Mouse (Mus musculus): ENCODE measurements around the gene Sod1. TPM values are rescaled to one million over a fixed set of nuclear protein-coding genes. Genes with fewer than 3 reads are reported as not detected.
"Not testable (repeated sequence)": the region's sequence is repeated elsewhere in the genome, so short reads cannot be mapped to it uniquely, and the experiment has no call there.

Gene Sod1
- polyA plus RNA-seq, 1 experiment from 2014 or later, result 1,127 TPM

- Histone ChIP-seq H3K9me3 (ENCODE audit: low read length) (no peaks in the 10 kb centered on the region), H3K9ac (replicated peaks; ENCODE audit: low read length) (no peak overlapping the region), H3K27me3 (ENCODE audit: insufficient read depth, low read length) (0 out of 2 replicates have a peak, but pooled peaks cover 3% of the 10 kb centered on the region), H3K27ac (ENCODE audit: low read length) (no peak overlapping the region), H3K4me2 (replicated peaks; ENCODE audit: low read depth, low read length) (no peak overlapping the region), H3K36me3 (ENCODE audit: insufficient read depth, low read length) (no peaks in the 10 kb centered on the region), H3K4me1 (ENCODE audit: insufficient read depth, low read length) (peaks cover 13% of the 10 kb centered on the region; the same call in 1 of the 2 replicates), H3K4me3 (ENCODE audit: low read length) (no peak overlapping the region)
- ATAC-seq (ENCODE audit: low FRiP score, low TSS enrichment), result no peak
- 99% methylated on average over 2 of the region's 2 CpGs for WGBS
Measured at GRCm38 (mm10) chr16:90204868-90205267, 15.7 kb upstream of the Sod1 start.

DNA sequence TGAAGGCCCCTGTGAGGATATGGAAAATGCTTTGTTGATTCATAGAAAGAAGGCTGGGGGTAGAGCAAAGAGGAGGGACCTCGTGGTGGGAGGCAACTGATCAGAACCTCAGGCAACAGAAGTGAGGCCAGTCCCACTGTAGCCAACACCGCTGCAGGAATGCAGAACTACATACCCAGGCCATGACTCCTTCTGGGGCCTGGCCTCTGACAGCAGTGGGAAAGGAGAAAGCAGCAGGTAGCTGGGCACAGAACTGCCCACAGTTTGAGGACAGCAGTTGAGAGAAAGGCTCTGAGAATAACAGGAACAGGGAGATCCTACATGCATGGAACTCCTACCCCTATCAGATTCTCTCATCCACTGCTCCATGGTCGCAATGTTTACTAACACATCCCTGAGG lies 11.6 kb upstream of the Sod1 start:
- Histone ChIP-seq H3K4me1 (ENCODE audit: insufficient read depth, low read length) (no peaks in the 10 kb centered on the region), H3K9ac (replicated peaks; ENCODE audit: low read length) (no peak overlapping the region), H3K9me3 (ENCODE audit: low read length) (no peaks in the 10 kb centered on the region), H3K36me3 (ENCODE audit: insufficient read depth, low read length) (no peaks in the 10 kb centered on the region), H3K4me2 (replicated peaks; ENCODE audit: low read depth, low read length) (no peak overlapping the region), H3K27me3 (ENCODE audit: insufficient read depth, low read length) (no peaks in the 10 kb centered on the region), H3K4me3 (ENCODE audit: low read length) (no peak overlapping the region), H3K27ac (ENCODE audit: low read length) (no peak overlapping the region)
- WGBS, result 72% methylated on average over 3 of the region's 3 CpGs
- no peak for ATAC-seq (ENCODE audit: low FRiP score, low TSS enrichment)

- H3K9me3 ChIP-seq (ENCODE audit: low read length), result no peaks in the 10 kb centered on the region
- 82% methylated on average over 10 of the region's 10 CpGs for whole genome bisulfite sequencing
- H3K27ac ChIP-seq (ENCODE audit: low read length), result no peak overlapping the region
- H3K4me1 ChIP-seq (ENCODE audit: insufficient read depth, low read length), result no peaks in the 10 kb centered on the region
- no peak overlapping the region for H3K9ac ChIP-seq (replicated peaks; ENCODE audit: low read length)
- no peaks in the 10 kb centered on the region for H3K27me3 ChIP-seq (ENCODE audit: insufficient read depth, low read length)
- no peaks in the 10 kb centered on the region for H3K36me3 ChIP-seq (ENCODE audit: insufficient read depth, low read length)
- ATAC-seq (ENCODE audit: low FRiP score, low TSS enrichment), result no peak
- no peak overlapping the region for H3K4me2 ChIP-seq (replicated peaks; ENCODE audit: low read depth, low read length)
- H3K4me3 ChIP-seq (ENCODE audit: low read length), result no peak overlapping the region
Measured at GRCm38 (mm10) chr16:90210717-90211116, 9.8 kb upstream of the Sod1 start.

- Histone ChIP-seq H3K4me1 (ENCODE audit: insufficient read depth, low read length) (no peaks in the 10 kb centered on the region), H3K27me3 (ENCODE audit: insufficient read depth, low read length) (no peaks in the 10 kb centered on the region), H3K27ac (ENCODE audit: low read length) (no peak overlapping the region), H3K9ac (replicated peaks; ENCODE audit: low read length) (no peak overlapping the region), H3K9me3 (ENCODE audit: low read length) (no peaks in the 10 kb centered on the region), H3K4me2 (replicated peaks; ENCODE audit: low read depth, low read length) (no peak overlapping the region), H3K4me3 (ENCODE audit: low read length) (no peak overlapping the region), H3K36me3 (ENCODE audit: insufficient read depth, low read length) (no peaks in the 10 kb centered on the region)
- 76% methylated on average over 8 of the region's 8 CpGs for WGBS
- ATAC-seq (ENCODE audit: low FRiP score, low TSS enrichment), result no peak
Measured at GRCm38 (mm10) chr16:90211767-90212166, 8.8 kb upstream of the Sod1 start.

DNA sequence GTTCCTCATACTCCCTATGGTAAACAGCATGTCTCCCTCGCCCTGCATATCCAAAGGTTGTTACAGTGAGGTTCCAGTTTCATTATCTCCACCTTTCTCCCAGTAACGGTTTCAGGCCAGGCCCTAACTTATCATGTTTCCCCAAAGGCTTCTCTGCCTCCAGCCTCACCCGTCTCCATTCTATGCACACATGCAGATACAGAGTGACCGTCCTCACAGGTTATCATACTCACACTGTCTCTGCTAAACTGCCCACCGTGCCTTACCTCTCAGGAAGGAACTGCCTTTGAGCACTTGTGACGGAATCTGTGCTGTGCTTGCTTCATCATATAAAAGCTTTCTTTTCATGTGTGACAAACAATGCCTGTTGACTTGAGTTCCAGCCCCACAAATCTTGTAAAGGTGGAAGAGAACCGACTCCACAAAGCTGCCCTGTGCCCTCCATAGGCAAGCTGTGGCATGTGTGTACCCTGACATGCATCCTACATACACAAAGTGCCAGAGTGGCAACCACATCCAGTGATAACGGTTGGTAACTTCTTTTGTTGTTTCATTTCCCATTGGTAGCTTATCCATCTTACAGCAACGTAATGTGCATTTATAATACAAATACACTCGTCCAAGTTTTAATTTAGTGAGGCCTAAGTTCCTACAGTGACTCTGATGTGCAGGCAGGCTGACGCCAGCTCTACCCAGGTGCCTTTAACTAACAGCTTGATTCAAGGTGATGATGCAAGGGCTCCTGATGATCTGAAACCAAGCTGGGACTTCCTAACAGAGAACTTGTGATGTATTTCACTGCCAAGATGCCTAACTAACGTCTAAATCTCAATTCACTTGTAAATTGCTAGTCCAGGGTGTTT lies 6.8 kb upstream of the Sod1 start:
- H3K4me2 ChIP-seq (replicated peaks; ENCODE audit: low read depth, low read length), result no peak overlapping the region
- H3K4me3 ChIP-seq (ENCODE audit: low read length), result no peak overlapping the region
- no peak for ATAC-seq (ENCODE audit: low FRiP score, low TSS enrichment)
- H3K36me3 ChIP-seq (ENCODE audit: insufficient read depth, low read length), result no peaks in the 10 kb centered on the region
- H3K9me3 ChIP-seq (ENCODE audit: low read length), result no peaks in the 10 kb centered on the region
- no peak overlapping the region for H3K9ac ChIP-seq (replicated peaks; ENCODE audit: low read length)
- 80% methylated on average over 12 of the region's 12 CpGs for WGBS
- no peak overlapping the region for H3K27ac ChIP-seq (ENCODE audit: low read length)
- H3K27me3 ChIP-seq (ENCODE audit: insufficient read depth, low read length), result no peaks in the 10 kb centered on the region
- no peaks in the 10 kb centered on the region for H3K4me1 ChIP-seq (ENCODE audit: insufficient read depth, low read length)

DNA sequence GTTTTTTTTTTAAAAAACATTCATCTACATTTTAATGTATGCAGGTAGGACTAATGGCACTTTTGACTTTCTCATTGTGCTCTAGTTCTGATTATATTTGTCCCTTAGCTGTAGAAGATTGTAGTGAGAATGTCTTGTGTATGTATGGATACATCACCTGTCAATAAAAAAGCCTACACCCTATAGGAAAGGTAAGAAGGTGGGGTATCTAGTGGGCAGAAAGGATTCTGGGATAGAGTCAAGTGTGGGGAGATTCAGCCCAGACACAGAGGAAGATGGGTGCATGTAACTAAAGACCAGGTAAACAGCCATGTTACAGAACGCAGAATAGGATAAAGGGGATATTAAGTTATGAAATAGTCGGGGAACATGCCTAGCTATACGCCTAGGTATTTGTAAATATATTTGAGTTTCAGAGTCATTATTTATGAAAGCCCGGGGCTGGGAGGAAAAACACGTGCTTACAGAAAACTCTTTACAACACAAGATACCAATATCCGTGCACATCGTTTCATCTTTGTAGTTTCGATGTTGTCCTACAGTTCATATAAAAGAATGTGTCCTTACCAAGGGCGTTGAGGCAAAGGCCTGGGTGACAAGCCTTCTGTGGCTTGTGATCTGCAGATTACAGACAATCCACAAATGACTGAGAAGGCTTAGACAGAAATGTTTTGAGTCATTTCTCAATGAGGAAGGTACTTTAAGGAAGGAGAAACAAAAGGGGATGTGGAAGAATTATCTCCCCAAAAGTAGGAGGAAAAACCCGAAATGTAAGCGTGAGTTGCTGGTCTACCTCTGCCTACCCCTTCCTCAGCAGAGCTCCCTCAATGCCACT lies 5.6 kb upstream of the Sod1 start:
- 91% methylated on average over 11 of the region's 11 CpGs for WGBS

GRCm38 (mm10) chr16:90215879-90216278 lies 4.7 kb upstream of the Sod1 start:
- not testable (repeated sequence) for H3K4me3 ChIP-seq (ENCODE audit: low read length); ATAC-seq (ENCODE audit: low FRiP score, low TSS enrichment); H3K4me2 ChIP-seq (replicated peaks; ENCODE audit: low read depth, low read length); H3K9ac ChIP-seq (replicated peaks; ENCODE audit: low read length); H3K36me3 ChIP-seq (ENCODE audit: insufficient read depth, low read length); H3K27me3 ChIP-seq (ENCODE audit: insufficient read depth, low read length); H3K4me1 ChIP-seq (ENCODE audit: insufficient read depth, low read length); H3K9me3 ChIP-seq (ENCODE audit: low read length); H3K27ac ChIP-seq (ENCODE audit: low read length)
- WGBS, result 94% methylated on average over 5 of the region's 5 CpGs

More for the DNA sequence above, 5.6 kb upstream of the Sod1 start:
- H3K4me1 ChIP-seq (ENCODE audit: insufficient read depth, low read length), result no peaks in the 10 kb centered on the region
- no peaks in the 10 kb centered on the region for H3K27me3 ChIP-seq (ENCODE audit: insufficient read depth, low read length)
- ATAC-seq (ENCODE audit: low FRiP score, low TSS enrichment), result no peak
- no peaks in the 10 kb centered on the region for H3K36me3 ChIP-seq (ENCODE audit: insufficient read depth, low read length)
- H3K9me3 ChIP-seq (ENCODE audit: low read length), result no peaks in the 10 kb centered on the region
- H3K9ac ChIP-seq (replicated peaks; ENCODE audit: low read length), result no peak overlapping the region
- no peak overlapping the region for H3K4me3 ChIP-seq (ENCODE audit: low read length)
- no peak overlapping the region for H3K4me2 ChIP-seq (replicated peaks; ENCODE audit: low read depth, low read length)
- H3K27ac ChIP-seq (ENCODE audit: low read length), result no peak overlapping the region

DNA sequence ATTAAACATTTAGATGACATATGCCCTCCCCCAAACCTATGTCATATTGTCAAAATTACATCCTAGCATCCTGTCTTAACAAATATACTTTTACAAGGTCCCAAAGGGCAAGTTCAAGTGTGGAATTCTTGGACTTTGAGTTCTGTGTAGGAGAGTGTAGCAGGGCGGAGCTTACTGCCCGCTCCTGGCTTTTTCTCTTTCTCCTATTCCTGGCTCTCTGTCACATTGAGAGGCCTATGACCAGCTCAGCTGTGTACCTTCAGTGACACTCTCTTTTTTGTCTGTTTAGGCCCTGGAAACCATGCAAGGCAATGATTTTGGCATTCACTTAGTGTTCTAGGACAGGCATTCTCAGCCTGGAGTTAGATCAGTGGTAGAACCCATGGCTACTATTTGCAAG lies 4.1 kb upstream of the Sod1 start:
- Histone ChIP-seq H3K27me3 (ENCODE audit: insufficient read depth, low read length) (no peaks in the 10 kb centered on the region), H3K9me3 (ENCODE audit: low read length) (no peaks in the 10 kb centered on the region), H3K4me2 (replicated peaks; ENCODE audit: low read depth, low read length) (no peak overlapping the region), H3K4me3 (ENCODE audit: low read length) (no peak overlapping the region), H3K4me1 (ENCODE audit: insufficient read depth, low read length) (peaks cover under 1% of the 10 kb centered on the region; the same call in 1 of the 2 replicates), H3K9ac (replicated peaks; ENCODE audit: low read length) (no peak overlapping the region), H3K27ac (ENCODE audit: low read length) (no peak overlapping the region), H3K36me3 (ENCODE audit: insufficient read depth, low read length) (no peaks in the 10 kb centered on the region)
- ATAC-seq (ENCODE audit: low FRiP score, low TSS enrichment), result no peak
- 82% methylated on average over 2 of the region's 2 CpGs for WGBS

DNA sequence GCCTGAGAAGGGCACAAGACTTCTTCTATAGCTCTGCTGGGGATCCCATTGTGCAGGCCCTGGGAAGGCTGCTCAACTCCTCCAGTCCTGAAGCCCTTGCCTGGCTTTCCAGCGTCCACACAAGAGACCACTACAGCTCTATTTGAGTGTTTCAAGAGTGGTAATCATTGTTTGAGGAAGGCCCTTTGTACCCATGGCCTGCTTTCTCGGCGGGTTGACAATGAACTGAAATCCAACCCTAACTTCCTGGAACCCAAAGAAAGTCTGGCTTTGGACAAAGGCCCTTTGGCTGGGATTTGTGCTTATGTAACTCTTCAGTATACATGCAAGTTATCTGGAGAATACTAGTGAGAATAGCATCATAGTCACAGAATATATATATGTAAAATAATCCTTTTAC lies 3.2 kb upstream of the Sod1 start:
- no peak overlapping the region for H3K9ac ChIP-seq (replicated peaks; ENCODE audit: low read length)
- H3K4me2 ChIP-seq (replicated peaks; ENCODE audit: low read depth, low read length), result no peak overlapping the region
- H3K36me3 ChIP-seq (ENCODE audit: insufficient read depth, low read length), result no peaks in the 10 kb centered on the region
- WGBS, result 66% methylated on average over 3 of the region's 3 CpGs
- H3K4me1 ChIP-seq (ENCODE audit: insufficient read depth, low read length), result peaks cover 10% of the 10 kb centered on the region
- no peak for ATAC-seq (ENCODE audit: low FRiP score, low TSS enrichment)
- no peak overlapping the region for H3K4me3 ChIP-seq (ENCODE audit: low read length)
- no peak overlapping the region for H3K27ac ChIP-seq (ENCODE audit: low read length)
- no peaks in the 10 kb centered on the region for H3K9me3 ChIP-seq (ENCODE audit: low read length)
- H3K27me3 ChIP-seq (ENCODE audit: insufficient read depth, low read length), result no peaks in the 10 kb centered on the region

DNA sequence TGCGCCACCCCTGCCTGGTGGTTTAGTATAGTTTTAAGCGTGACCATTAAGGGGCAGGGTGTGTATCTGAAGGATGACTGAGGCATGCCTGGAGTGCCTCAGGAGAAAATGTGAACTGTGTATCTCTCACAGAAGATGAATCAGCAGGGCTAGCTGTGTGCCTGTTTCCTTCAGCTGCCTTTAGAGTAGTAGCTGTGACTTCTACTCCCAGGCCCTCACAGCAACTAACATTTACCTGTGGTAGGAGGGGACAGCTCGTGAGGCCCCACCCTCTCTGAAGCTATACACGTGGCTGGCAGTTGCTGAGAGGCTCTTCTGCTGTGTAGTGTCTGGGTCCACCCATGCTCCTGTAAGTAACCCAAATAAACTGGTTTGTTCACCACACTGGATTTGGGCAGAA lies 2.6 kb upstream of the Sod1 start:
- WGBS, result 64% methylated on average over 4 of the region's 4 CpGs

More for the DNA sequence above, 2.6 kb upstream of the Sod1 start:
- Histone ChIP-seq H3K27ac (ENCODE audit: low read length) (no peak overlapping the region), H3K9ac (replicated peaks; ENCODE audit: low read length) (no peak overlapping the region), H3K36me3 (ENCODE audit: insufficient read depth, low read length) (no peaks in the 10 kb centered on the region), H3K4me1 (ENCODE audit: insufficient read depth, low read length) (peaks cover 14% of the 10 kb centered on the region), H3K4me3 (ENCODE audit: low read length) (no peak overlapping the region), H3K9me3 (ENCODE audit: low read length) (no peaks in the 10 kb centered on the region), H3K4me2 (replicated peaks; ENCODE audit: low read depth, low read length) (no peak overlapping the region), H3K27me3 (ENCODE audit: insufficient read depth, low read length) (no peaks in the 10 kb centered on the region)
- ATAC-seq (ENCODE audit: low FRiP score, low TSS enrichment), result no peak

All from kidney, embryonic 16.5 days (tissue).